Mouse (Mus musculus) hindbrain, embryonic 13.5 days (tissue): Measurements from ENCODE around the gene Gpr84. TPM values are rescaled to one million over a fixed set of nuclear protein-coding genes. Genes with fewer than 3 reads are reported as not detected.
"Not testable (repeated sequence)": the region's sequence is repeated elsewhere in the genome, so short reads cannot be mapped to it uniquely, and the experiment has no call there.

Source experiments
- ATAC-seq: fragments of 200-750 bp; cut with Nextera tagmentation; 2 replicates; pipeline ENCODE4 v1.8.0; 2017; ENCODE audit warnings: moderate TSS enrichment; ENCODE audit not compliant: low FRiP score
- H3K27ac ChIP-seq: fragments of 300-500 bp; sonication (generic); 2 replicates; pipeline ENCODE4 v1.5.1; 2015; ENCODE audit warnings: inconsistent platforms, mild to moderate bottlenecking, moderate library complexity
- H3K27me3 ChIP-seq: fragments of 300-500 bp; sonication (generic); 2 replicates; pipeline ENCODE4 v1.6.1; 2015; ENCODE audit warnings: mild to moderate bottlenecking, inconsistent platforms
- H3K36me3 ChIP-seq: fragments of 300-500 bp; sonication (generic); 2 replicates; pipeline ENCODE4 v1.6.1; 2015; ENCODE audit warnings: mild to moderate bottlenecking, inconsistent platforms
- H3K4me1 ChIP-seq: fragments of 300-500 bp; sonication (generic); replicated peaks from 2 replicates; pipeline ENCODE4 v1.6.1; 2015; ENCODE audit warnings: inconsistent platforms
- H3K4me2 ChIP-seq: fragments of 300-500 bp; sonication (generic); 2 replicates; pipeline ENCODE4 v1.6.1; 2015; ENCODE audit warnings: inconsistent platforms, mild to moderate bottlenecking, moderate library complexity
- H3K4me3 ChIP-seq: fragments of 300-500 bp; sonication (generic); 2 replicates; pipeline ENCODE4 v1.5.1; 2015; ENCODE audit warnings: mild to moderate bottlenecking, inconsistent platforms
- H3K9ac ChIP-seq: fragments of 300-500 bp; sonication (generic); 2 replicates; pipeline ENCODE4 v1.6.1; 2015; ENCODE audit warnings: mild to moderate bottlenecking, inconsistent platforms
- H3K9me3 ChIP-seq: fragments of 300-500 bp; sonication (generic); 2 replicates; pipeline ENCODE4 v1.6.1; 2016; ENCODE audit warnings: inconsistent platforms
- WGBS: fragments of 180-500 bp; shearing (Covaris S2); methylation state at CpG from one replicate; pipeline ENCODE4 v1.1.7; 2015; 5-methylcytosine and 5-hydroxymethylcytosine counted together
- polyA plus RNA-seq: library from polyadenylated mRNA; unstranded; fragments of >200 nt; fragmentation: Nextera tagmentation; extraction: Ambion mirVana; gene quantifications from 2 replicates; pipeline ENCODE4 v1.2.1, GENCODE M21; 2015

Gene Gpr84
- polyA plus RNA-seq, 1 experiment from 2014 or later: 0.34 TPM

DNA sequence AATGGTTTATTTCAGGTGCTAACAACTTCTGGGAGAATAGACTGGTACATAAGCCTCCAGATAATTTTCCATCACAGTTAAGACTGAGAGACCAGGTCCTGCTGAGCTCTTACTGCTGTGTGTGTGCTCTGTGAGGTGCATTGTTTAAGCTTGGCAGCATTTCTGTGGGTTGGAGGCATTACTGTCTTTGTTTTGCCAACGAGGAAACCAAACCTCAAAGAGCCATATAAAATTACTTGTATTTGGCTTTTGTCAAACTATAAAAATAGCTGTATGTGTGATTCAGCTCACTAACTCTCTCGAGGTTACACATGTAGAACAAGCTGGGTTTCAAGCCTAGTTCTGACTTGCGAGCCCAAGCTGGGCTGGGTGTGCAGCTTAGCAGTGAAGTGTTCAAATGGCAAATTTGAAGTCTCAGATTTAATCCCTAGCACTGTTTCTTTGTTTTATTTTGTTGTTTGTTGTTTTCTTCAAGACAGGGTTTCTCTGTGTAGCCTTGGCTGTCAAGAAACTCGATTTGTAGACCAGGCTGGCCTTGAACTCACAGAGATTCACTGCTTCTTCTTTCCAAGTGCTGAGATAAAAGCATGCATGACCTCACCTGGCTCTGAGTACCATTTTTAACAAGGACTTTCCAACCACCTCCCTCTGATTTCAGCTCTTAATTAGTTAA lies 17.6 kb downstream of the Gpr84 start:
- Histone ChIP-seq H3K4me1 (peaks cover 53% of the 10 kb centered on the region), H3K36me3 (peaks cover 42% of the 10 kb centered on the region)

DNA sequence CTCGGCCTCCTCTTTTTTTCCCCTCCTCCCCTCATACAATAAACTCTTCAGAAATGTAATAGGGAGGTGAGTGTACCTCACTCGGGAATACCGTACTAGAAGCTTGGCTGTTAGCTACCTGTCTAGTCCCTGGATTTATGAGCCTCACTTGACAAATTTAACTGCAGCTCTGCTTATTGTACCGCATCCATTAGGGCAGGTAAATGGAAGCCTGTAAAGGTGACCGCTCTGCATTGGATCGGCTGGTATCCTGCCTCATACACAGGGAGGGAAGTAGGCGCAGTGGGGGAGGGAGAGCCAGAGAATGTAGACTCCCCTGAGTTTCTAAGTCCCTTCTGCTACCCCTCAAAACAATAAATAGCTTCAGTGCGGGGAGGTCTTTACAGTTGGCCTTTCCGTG lies 19.6 kb downstream of the Gpr84 start:
- H3K4me3 ChIP-seq: no peak overlapping the region
- H3K4me1 ChIP-seq: peaks cover 37% of the 10 kb centered on the region
- no peaks in the 10 kb centered on the region for H3K27me3 ChIP-seq
- H3K9me3 ChIP-seq: no peaks in the 10 kb centered on the region
- H3K9ac ChIP-seq: peak overlapping the region; percentile 13; the same call in 1 of the 2 replicates
- H3K4me2 ChIP-seq: no peak overlapping the region
- H3K27ac ChIP-seq: peak overlapping the region; percentile 70
- WGBS: 83% methylated on average over 9 of the region's 9 CpGs
- ATAC-seq: peak; percentile 47; the same call in 1 of the 2 replicates
- H3K36me3 ChIP-seq: peaks cover 43% of the 10 kb centered on the region

More for the DNA sequence above, 17.6 kb downstream of the Gpr84 start:
- H3K27ac ChIP-seq: peak overlapping the region; percentile 30; the same call in 1 of the 2 replicates
- no peak for ATAC-seq
- H3K9ac ChIP-seq: no peak overlapping the region
- no peaks in the 10 kb centered on the region for H3K9me3 ChIP-seq
- WGBS: 83% methylated on average over 4 of the region's 4 CpGs
- H3K4me3 ChIP-seq: no peak overlapping the region
- H3K4me2 ChIP-seq: no peak overlapping the region
- no peaks in the 10 kb centered on the region for H3K27me3 ChIP-seq

DNA sequence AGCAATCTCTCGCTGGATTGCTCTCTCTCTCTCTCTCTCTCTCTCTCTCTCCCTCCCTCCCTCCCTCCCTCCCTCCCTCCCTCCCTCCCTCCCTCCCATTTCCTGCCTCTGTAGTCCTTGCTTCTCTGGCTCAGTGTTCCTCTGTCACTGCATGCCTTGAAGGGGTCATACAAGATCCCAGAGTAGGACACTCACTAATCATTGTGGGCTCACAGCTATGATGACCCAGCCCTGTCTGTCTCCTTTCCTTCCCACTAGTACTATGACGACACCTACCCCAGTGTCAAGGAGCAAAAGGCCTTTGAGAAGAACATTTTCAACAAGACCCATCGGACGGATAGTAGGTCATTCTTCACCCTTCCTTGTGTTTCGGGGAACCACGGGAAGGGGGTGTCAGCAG lies 20.0 kb downstream of the Gpr84 start:
- peaks cover 41% of the 10 kb centered on the region for H3K36me3 ChIP-seq

DNA sequence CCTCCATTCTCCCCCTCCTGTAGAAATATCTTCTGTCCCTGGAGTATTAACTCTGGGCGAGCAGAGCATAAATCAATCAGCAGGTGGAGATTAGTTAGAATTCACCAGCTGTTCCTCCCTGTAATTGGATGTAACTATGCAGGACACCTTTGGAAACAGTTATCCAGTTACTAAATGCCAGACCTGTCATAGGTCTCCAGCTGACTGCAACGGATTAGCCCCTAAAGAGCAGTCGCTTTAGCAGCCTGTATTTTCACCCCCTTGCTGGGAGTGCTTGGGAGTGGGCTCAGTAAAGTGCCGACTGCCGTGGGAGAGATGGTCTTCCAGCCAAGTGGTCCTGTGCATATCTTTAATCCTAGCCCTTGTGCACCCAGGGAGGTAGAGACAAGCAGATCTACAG lies 20.8 kb downstream of the Gpr84 start:
- Histone ChIP-seq H3K4me1 (peaks cover 42% of the 10 kb centered on the region), H3K27me3 (no peaks in the 10 kb centered on the region), H3K27ac (peak overlapping the region; percentile 84), H3K36me3 (peaks cover 39% of the 10 kb centered on the region), H3K4me3 (no peak overlapping the region), H3K9ac (peak overlapping the region; percentile 36), H3K9me3 (no peaks in the 10 kb centered on the region), H3K4me2 (no peak overlapping the region)
- 36% methylated on average over 5 of the region's 5 CpGs for WGBS
- ATAC-seq: no peak

More for the DNA sequence above, 20.0 kb downstream of the Gpr84 start:
- Histone ChIP-seq H3K27me3 (no peaks in the 10 kb centered on the region), H3K9ac (0 out of 2 replicates have a peak overlapping the region, but pooled peaks have one; percentile 13), H3K4me3 (no peak overlapping the region), H3K4me1 (peaks cover 37% of the 10 kb centered on the region), H3K27ac (peak overlapping the region; percentile 84), H3K4me2 (no peak overlapping the region), H3K9me3 (no peaks in the 10 kb centered on the region)
- 0 out of 2 replicates have a peak, but pooled peaks have one; percentile 16 for ATAC-seq
- 68% methylated on average over 6 of the region's 6 CpGs for WGBS

DNA sequence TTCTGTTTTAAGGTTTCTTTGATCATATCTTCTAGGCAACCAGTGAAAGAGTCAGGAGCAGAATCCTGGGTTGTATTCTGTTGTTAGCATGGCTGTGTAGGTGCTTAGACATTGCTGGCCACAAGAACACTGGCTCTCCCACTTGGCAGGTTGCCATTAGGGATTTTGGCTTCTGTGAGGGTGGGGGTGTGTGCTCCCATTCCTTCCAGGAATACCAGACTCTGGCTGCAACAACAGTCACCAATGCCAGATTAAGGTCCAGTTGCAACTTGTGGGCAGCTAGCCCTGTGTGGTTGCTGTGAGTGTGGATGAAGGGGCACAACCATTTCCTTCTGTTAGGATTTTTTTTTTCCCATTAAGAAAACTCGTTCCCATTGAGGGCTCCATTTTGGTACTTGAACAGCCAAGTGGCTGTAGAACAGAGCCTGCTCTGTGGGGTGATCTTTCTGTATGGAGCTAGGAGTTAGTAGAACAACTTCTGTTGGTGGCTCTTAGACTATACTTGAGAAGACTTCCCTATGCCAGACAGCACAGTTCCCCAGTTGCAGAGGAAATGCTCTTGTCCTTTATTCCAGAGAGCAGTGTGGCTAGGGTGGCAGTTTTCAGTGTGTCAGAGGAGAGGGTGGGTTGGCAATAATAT lies 24.5 kb downstream of the Gpr84 start:
- Histone ChIP-seq H3K36me3 (peaks cover 10% of the 10 kb centered on the region), H3K4me3 (no peak overlapping the region), H3K9me3 (no peaks in the 10 kb centered on the region), H3K27ac (peak overlapping the region; percentile 80), H3K9ac (no peak overlapping the region; the same call in 1 of the 2 replicates), H3K4me2 (no peak overlapping the region), H3K4me1 (peaks cover 38% of the 10 kb centered on the region), H3K27me3 (no peaks in the 10 kb centered on the region)
- 52% methylated on average over 1 of the region's 1 CpGs for WGBS
- no peak for ATAC-seq

DNA sequence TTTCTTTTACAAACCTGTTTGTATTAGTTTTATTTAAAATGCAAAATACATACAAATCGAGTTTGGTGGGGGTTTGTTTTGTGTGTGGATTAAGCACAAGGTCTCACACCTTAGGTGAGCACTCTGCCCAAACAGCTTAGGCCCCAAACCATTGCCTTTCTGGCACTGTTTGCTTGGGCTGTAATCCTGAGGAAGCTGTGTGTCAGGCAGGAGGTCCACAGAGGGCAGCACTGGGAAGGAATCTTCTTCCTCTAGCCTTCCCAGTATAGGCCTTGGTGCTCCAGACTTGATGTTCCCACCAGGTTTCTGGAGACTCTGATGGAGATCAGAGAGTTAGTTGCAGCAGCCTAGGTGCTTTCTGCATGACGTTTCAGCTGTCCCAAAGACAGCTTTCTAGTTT lies 25.8 kb downstream of the Gpr84 start:
- 47% methylated on average over 2 of the region's 2 CpGs for WGBS
- H3K36me3 ChIP-seq: peaks cover 4% of the 10 kb centered on the region; the same call in 1 of the 2 replicates
- peak overlapping the region; percentile 24; the same call in 1 of the 2 replicates for H3K9ac ChIP-seq

DNA sequence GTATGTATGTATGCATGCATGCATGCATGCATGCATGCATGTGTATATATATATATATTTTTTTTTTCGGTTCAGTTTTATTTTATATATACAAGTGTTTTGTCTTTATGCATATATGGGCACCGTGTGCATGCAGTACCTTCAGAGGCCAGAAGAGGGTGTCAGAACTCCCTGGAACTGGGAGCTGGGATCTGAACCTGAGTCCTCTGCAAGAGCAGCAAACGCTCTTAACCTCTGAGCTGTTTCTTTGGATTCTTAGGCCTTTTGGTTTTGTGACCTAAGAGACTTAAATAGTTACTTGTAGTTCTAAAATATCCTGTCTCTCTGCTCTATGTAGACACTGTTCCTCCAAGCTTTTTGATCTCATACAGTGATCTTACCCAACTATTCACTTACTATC lies 26.3 kb downstream of the Gpr84 start:
- no peak for ATAC-seq
- no peaks in the 10 kb centered on the region for H3K27me3 ChIP-seq
- WGBS: 57% methylated on average over 3 of the region's 3 CpGs

More for the DNA sequence above, 25.8 kb downstream of the Gpr84 start:
- Histone ChIP-seq H3K4me2 (no peak overlapping the region), H3K27me3 (no peaks in the 10 kb centered on the region), H3K9me3 (no peaks in the 10 kb centered on the region), H3K4me1 (peaks cover 27% of the 10 kb centered on the region), H3K27ac (peak overlapping the region; percentile 80), H3K4me3 (no peak overlapping the region)
- no peak for ATAC-seq

DNA sequence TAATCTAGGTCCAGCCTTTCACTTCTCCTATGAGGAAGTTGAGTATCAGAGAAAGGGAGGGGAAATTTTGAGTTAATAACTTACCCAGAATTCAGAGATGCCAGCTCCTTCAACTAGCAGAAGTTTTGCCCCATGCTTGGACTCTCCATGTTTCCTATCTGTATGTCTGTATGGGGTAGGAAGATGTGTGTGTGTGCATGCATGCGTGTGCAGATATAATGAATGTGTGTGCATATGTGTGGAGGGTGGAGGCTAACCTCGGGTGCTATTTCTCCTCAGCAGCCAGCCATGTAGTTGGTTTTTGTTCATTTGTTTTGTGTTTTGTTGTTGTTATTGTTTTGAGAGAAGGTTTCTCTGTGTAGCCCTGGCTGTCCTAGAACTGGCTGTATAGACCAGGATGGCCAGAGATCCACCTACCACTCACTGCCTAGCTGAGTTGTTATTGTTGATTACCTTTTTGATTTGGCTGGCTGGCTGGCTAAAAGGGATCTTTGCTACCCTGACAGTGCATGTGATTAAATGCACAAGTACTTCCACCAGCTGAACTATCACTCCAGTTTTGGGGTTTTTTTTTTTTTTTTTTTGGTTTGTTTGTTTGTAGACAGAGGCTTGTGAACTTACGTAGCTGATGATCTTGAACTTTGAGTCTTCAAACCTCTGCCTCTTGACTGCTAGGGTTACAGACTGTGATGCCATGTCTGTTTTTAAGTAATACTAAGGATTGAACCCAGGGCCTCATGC lies 28.8 kb downstream of the Gpr84 start:
- Histone ChIP-seq H3K9me3 (no peaks in the 10 kb centered on the region), H3K4me1 (peaks cover 30% of the 10 kb centered on the region), H3K36me3 (no peaks in the 10 kb centered on the region), H3K27ac (no peak overlapping the region), H3K27me3 (no peaks in the 10 kb centered on the region), H3K4me2 (no peak overlapping the region), H3K4me3 (no peak overlapping the region), H3K9ac (no peak overlapping the region)
- WGBS: 88% methylated on average over 3 of the region's 3 CpGs
- ATAC-seq: no peak

More for the DNA sequence above, 26.3 kb downstream of the Gpr84 start:
- Histone ChIP-seq H3K27ac (no peak overlapping the region), H3K9me3 (no peaks in the 10 kb centered on the region), H3K36me3 (peaks cover 4% of the 10 kb centered on the region; the same call in 1 of the 2 replicates), H3K4me2 (no peak overlapping the region), H3K4me1 (peaks cover 21% of the 10 kb centered on the region), H3K4me3 (no peak overlapping the region), H3K9ac (no peak overlapping the region)

DNA sequence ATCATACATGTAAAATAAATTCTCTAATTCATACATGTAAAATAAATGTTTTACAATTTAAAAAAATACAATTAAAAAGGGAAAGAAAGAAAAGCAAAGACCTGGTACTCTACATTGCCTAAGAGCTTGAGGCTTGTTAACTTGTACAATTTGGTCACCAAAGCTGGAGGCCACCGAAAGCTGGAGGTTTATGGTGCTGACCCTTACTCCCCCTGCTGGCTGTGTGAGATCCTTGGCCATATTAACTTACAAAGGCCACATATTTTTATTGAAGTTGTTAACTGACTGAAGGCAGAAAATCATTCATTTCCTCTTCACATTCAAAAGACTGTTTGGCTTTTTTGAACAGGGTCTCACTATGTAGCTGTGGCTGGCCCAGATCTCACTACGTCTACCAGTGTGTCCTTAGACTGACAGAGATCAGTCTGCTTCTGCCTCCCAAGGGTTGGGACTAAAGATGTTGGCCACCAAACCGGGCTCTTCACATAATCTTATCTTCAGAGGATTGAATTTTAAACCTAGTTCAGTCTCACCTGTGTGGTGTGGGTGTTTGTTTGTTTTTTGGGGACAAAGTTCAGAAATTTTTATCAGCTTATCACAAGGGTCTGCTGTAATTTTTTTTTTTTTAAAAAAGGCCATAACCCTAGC lies 29.5 kb downstream of the Gpr84 start:
- Histone ChIP-seq H3K9ac (no peak overlapping the region), H3K27me3 (no peaks in the 10 kb centered on the region), H3K4me1 (peaks cover 27% of the 10 kb centered on the region), H3K27ac (no peak overlapping the region), H3K4me3 (no peak overlapping the region), H3K4me2 (no peak overlapping the region), H3K36me3 (no peaks in the 10 kb centered on the region), H3K9me3 (no peaks in the 10 kb centered on the region)
- 75% methylated on average over 3 of the region's 3 CpGs for WGBS
- no peak for ATAC-seq

DNA sequence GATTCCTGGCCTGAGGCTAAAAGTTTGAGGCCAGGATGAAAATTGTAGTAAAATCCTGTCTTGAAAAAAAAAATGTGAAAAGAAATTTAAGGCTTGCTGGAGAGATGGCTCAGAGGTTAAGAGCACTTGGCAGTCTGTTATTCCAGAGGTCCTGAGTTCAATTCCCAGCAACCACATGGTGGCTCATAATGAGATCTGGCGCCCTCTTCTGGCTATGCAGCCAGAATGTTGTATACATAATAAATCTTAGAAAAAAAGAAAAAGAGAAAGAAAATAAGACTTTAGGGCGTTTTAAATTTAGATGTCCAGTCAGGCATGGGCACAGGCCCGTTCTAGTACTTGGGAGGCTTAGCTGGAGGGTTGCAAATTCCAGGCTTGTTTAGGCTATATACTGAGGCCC lies 30.7 kb downstream of the Gpr84 start:
- no peaks in the 10 kb centered on the region for H3K36me3 ChIP-seq
- H3K4me1 ChIP-seq: peaks cover 16% of the 10 kb centered on the region
- no peak overlapping the region for H3K4me2 ChIP-seq
- no peaks in the 10 kb centered on the region for H3K9me3 ChIP-seq
- H3K4me3 ChIP-seq: no peak overlapping the region
- WGBS: 64% methylated on average over 3 of the region's 3 CpGs
- no peak for ATAC-seq
- H3K9ac ChIP-seq: no peak overlapping the region
- no peaks in the 10 kb centered on the region for H3K27me3 ChIP-seq
- H3K27ac ChIP-seq: no peak overlapping the region

DNA sequence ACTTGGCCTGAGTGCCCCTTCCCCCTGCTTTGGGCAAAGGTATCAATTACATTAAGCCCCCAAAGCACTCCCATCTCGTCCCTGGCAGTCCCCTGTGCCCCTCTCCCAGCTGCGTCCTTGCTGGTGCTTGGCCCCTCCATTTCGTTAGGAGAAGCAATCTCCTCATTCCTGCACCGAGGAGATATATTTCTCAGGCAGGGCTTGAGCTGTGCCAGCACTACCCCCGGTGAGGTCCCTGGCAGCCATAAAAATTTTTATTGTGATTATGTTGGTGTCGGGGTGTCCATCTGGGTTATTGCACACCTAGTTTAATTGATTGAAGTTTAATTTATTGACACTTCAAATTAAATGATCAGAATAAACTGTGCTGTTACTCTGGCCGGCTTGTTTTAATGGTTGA lies 32.5 kb downstream of the Gpr84 start:
- H3K36me3 ChIP-seq: no peaks in the 10 kb centered on the region
- WGBS: 69% methylated on average over 7 of the region's 7 CpGs
- peak overlapping the region; percentile 46; the same call in 1 of the 2 replicates for H3K9ac ChIP-seq
- peak overlapping the region; percentile 30; the same call in 1 of the 2 replicates for H3K27ac ChIP-seq
- H3K27me3 ChIP-seq: no peaks in the 10 kb centered on the region
- H3K4me2 ChIP-seq: no peak overlapping the region
- H3K9me3 ChIP-seq: no peaks in the 10 kb centered on the region
- H3K4me1 ChIP-seq: peaks cover 29% of the 10 kb centered on the region
- H3K4me3 ChIP-seq: no peak overlapping the region
- no peak for ATAC-seq

DNA sequence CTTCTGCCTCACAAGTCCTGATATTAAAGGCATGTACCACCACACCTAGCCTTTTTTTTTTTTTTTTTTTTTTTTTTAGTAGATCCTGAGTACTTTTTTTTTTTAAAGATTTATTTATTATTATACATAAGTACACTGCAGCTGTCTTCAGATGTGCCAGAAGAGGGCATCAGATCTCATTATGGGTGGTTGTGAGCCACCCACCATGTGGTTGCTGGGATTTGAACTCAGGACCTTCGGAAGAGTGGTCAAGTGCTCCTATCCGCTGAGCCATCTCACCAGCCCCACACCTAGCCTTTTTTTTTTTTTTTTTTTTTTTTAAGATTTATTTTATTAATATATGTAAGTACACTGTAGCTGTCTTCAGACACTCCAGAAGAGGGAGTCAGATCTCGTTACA lies 34.5 kb downstream of the Gpr84 start:
- not testable (repeated sequence) for H3K9ac ChIP-seq, H3K4me3 ChIP-seq, H3K27me3 ChIP-seq, H3K9me3 ChIP-seq, ATAC-seq, H3K27ac ChIP-seq, H3K4me2 ChIP-seq, H3K36me3 ChIP-seq
- H3K4me1 ChIP-seq: peaks cover 29% of the 10 kb centered on the region
- 97% methylated on average over 3 of the region's 3 CpGs for WGBS
